Mouse (Mus musculus) heart, embryonic 13.5 days (tissue): ENCODE results near the gene Mapre1. TPM values are rescaled to one million over a fixed set of nuclear protein-coding genes. Genes with fewer than 3 reads are reported as not detected.
"Not testable (repeated sequence)": the region's sequence is repeated elsewhere in the genome, so short reads cannot be mapped to it uniquely, and the experiment has no call there.

Source experiments
- ATAC-seq: fragments of 200-750 bp; cut with Nextera tagmentation; 2 replicates; pipeline ENCODE4 v1.8.0; 2017; ENCODE audit warnings: moderate TSS enrichment; ENCODE audit not compliant: insufficient number of reproducible peaks, low FRiP score, low TSS enrichment; ENCODE audit errors: extremely low read depth
- H3K27ac ChIP-seq: fragments of 300-500 bp; sonication (generic); replicated peaks from 2 replicates; pipeline ENCODE4 v1.5.1; 2015; ENCODE audit warnings: moderate library complexity, mild to moderate bottlenecking, inconsistent platforms
- H3K27me3 ChIP-seq: fragments of 300-500 bp; sonication (generic); replicated peaks from 2 replicates; pipeline ENCODE4 v1.6.1; 2015; ENCODE audit warnings: mild to moderate bottlenecking, inconsistent platforms
- H3K36me3 ChIP-seq: fragments of 300-500 bp; sonication (generic); 2 replicates; pipeline ENCODE4 v1.6.1; 2015; ENCODE audit warnings: mild to moderate bottlenecking, inconsistent platforms
- H3K4me1 ChIP-seq: fragments of 300-500 bp; sonication (generic); 2 replicates; pipeline ENCODE4 v1.6.1; 2015; ENCODE audit warnings: inconsistent platforms
- H3K4me2 ChIP-seq: fragments of 300-500 bp; sonication (generic); 2 replicates; pipeline ENCODE4 v1.6.1; 2015; ENCODE audit warnings: inconsistent platforms, mild to moderate bottlenecking, moderate library complexity
- H3K4me3 ChIP-seq: fragments of 300-500 bp; sonication (generic); 2 replicates; pipeline ENCODE4 v1.5.1; 2015; ENCODE audit warnings: moderate library complexity, mild to moderate bottlenecking, inconsistent platforms
- H3K9ac ChIP-seq: fragments of 300-500 bp; sonication (generic); 2 replicates; pipeline ENCODE4 v1.6.1; 2015; ENCODE audit warnings: inconsistent platforms, mild to moderate bottlenecking, moderate library complexity
- H3K9me3 ChIP-seq: fragments of 300-500 bp; sonication (generic); 2 replicates; pipeline ENCODE4 v1.6.1; 2016; ENCODE audit warnings: inconsistent platforms
- WGBS: fragments of 180-500 bp; shearing (Covaris S2); methylation state at CpG from one replicate; pipeline ENCODE4 v1.1.7; 2015; ENCODE audit warnings: mixed read lengths; 5-methylcytosine and 5-hydroxymethylcytosine counted together
- polyA plus RNA-seq: library from polyadenylated mRNA; unstranded; fragments of >200 nt; fragmentation: Nextera tagmentation; extraction: Ambion mirVana; gene quantifications from 2 replicates; pipeline ENCODE4 v1.2.1, GENCODE M21; 2015

Mapre1 gene
- polyA plus RNA-seq, 1 experiment from 2014 or later = 232 TPM

GRCm38 (mm10) chr2:153779394-153779981 lies 38.4 kb downstream of the Mapre1 start, which contains the start of gene Efcab8:
Gene Efcab8, plus strand, starts transcription at chr2:153779931.
- no peaks in the 10 kb centered on the region for H3K9me3 ChIP-seq

GRCm38 (mm10) chr2:153781181-153781580 lies 40.1 kb downstream of the Mapre1 start:
- Histone ChIP-seq H3K9me3 (no peaks in the 10 kb centered on the region), H3K4me1 (peaks cover 24% of the 10 kb centered on the region), H3K4me3 (no peak overlapping the region), H3K9ac (no peak overlapping the region), H3K27ac (no peak overlapping the region), H3K36me3 (no peaks in the 10 kb centered on the region), H3K27me3 (no peaks in the 10 kb centered on the region), H3K4me2 (no peak overlapping the region)
- no peak for ATAC-seq
- 61% methylated on average over 4 of the region's 4 CpGs for WGBS

More at GRCm38 (mm10) chr2:153779394-153779981, 38.4 kb downstream of the Mapre1 start, which contains the start of gene Efcab8:
- ATAC-seq = no peak
- Histone ChIP-seq H3K4me3 (peak within 1 kb of the TSS; percentile 49), H3K27me3 (no peaks in the 10 kb centered on the region), H3K27ac (no peak within 1 kb of the TSS), H3K4me2 (peak within 1 kb of the TSS; percentile 73), H3K4me1 (peaks cover 16% of the 10 kb centered on the region), H3K9ac (peak within 1 kb of the TSS; percentile 74), H3K36me3 (peaks cover 6% of the 10 kb centered on the region; the same call in 1 of the 2 replicates)
- 25% methylated on average over 12 of the region's 12 CpGs for WGBS

- Histone ChIP-seq H3K27ac (no peak overlapping the region), H3K9ac (no peak overlapping the region), H3K27me3 (0 out of 2 replicates have a peak, but pooled peaks cover 3% of the 10 kb centered on the region), H3K4me3 (no peak overlapping the region), H3K36me3 (no peaks in the 10 kb centered on the region), H3K9me3 (no peaks in the 10 kb centered on the region), H3K4me1 (peaks cover 10% of the 10 kb centered on the region), H3K4me2 (no peak overlapping the region)
- 75% methylated on average over 2 of the region's 2 CpGs for WGBS
- no peak for ATAC-seq
Observed at GRCm38 (mm10) chr2:153784668-153785067, 43.6 kb downstream of the Mapre1 start.

GRCm38 (mm10) chr2:153793366-153793765 lies 52.3 kb downstream of the Mapre1 start:
- Histone ChIP-seq H3K27me3 (0 out of 2 replicates have a peak, but pooled peaks cover 3% of the 10 kb centered on the region), H3K27ac (no peak overlapping the region), H3K4me1 (no peaks in the 10 kb centered on the region), H3K9me3 (no peaks in the 10 kb centered on the region), H3K36me3 (no peaks in the 10 kb centered on the region), H3K4me2 (no peak overlapping the region), H3K4me3 (no peak overlapping the region), H3K9ac (no peak overlapping the region)
- ATAC-seq = no peak

- Histone ChIP-seq H3K9ac (no peak overlapping the region), H3K27ac (no peak overlapping the region), H3K27me3 (no peaks in the 10 kb centered on the region), H3K9me3 (no peaks in the 10 kb centered on the region), H3K4me3 (no peak overlapping the region), H3K4me1 (no peaks in the 10 kb centered on the region), H3K4me2 (no peak overlapping the region), H3K36me3 (no peaks in the 10 kb centered on the region)
- WGBS = 47% methylated on average over 5 of the region's 5 CpGs
- ATAC-seq = no peak
Observed at GRCm38 (mm10) chr2:153795090-153795489, 54.0 kb downstream of the Mapre1 start.

- not testable (repeated sequence) for H3K36me3 ChIP-seq, H3K27ac ChIP-seq, H3K9ac ChIP-seq, ATAC-seq, H3K9me3 ChIP-seq, H3K27me3 ChIP-seq, H3K4me3 ChIP-seq, H3K4me2 ChIP-seq
- peaks cover 38% of the 10 kb centered on the region for H3K4me1 ChIP-seq
Observed at GRCm38 (mm10) chr2:153807464-153807863, 66.4 kb downstream of the Mapre1 start.

GRCm38 (mm10) chr2:153808146-153808545 lies 67.1 kb downstream of the Mapre1 start:
- no peak overlapping the region for H3K4me3 ChIP-seq
- H3K9me3 ChIP-seq = no peaks in the 10 kb centered on the region
- H3K4me1 ChIP-seq = peaks cover 38% of the 10 kb centered on the region
- H3K4me2 ChIP-seq = no peak overlapping the region
- WGBS = 71% methylated on average over 8 of the region's 8 CpGs
- H3K36me3 ChIP-seq = no peaks in the 10 kb centered on the region
- no peak for ATAC-seq
- no peak overlapping the region for H3K27ac ChIP-seq
- no peak overlapping the region for H3K9ac ChIP-seq
- H3K27me3 ChIP-seq = no peaks in the 10 kb centered on the region

GRCm38 (mm10) chr2:153808841-153809240 lies 67.8 kb downstream of the Mapre1 start:
- Histone ChIP-seq H3K9me3 (no peaks in the 10 kb centered on the region), H3K4me2 (no peak overlapping the region), H3K9ac (no peak overlapping the region), H3K36me3 (no peaks in the 10 kb centered on the region), H3K27ac (no peak overlapping the region), H3K27me3 (no peaks in the 10 kb centered on the region), H3K4me3 (no peak overlapping the region), H3K4me1 (peaks cover 38% of the 10 kb centered on the region)
- no peak for ATAC-seq
- 53% methylated on average over 6 of the region's 6 CpGs for WGBS

- Histone ChIP-seq H3K27ac (no peak overlapping the region), H3K4me3 (no peak overlapping the region), H3K4me1 (peaks cover 38% of the 10 kb centered on the region), H3K9ac (no peak overlapping the region), H3K36me3 (no peaks in the 10 kb centered on the region), H3K9me3 (no peaks in the 10 kb centered on the region), H3K4me2 (no peak overlapping the region), H3K27me3 (0 out of 2 replicates have a peak, but pooled peaks cover 5% of the 10 kb centered on the region)
- WGBS = 35% methylated on average over 3 of the region's 3 CpGs
- no peak for ATAC-seq
Observed at GRCm38 (mm10) chr2:153809921-153810320, 68.8 kb downstream of the Mapre1 start.

GRCm38 (mm10) chr2:153822005-153822543 lies 81.0 kb downstream of the Mapre1 start:
- no peaks in the 10 kb centered on the region for H3K9me3 ChIP-seq
- ATAC-seq = no peak
- WGBS = 83% methylated on average over 2 of the region's 2 CpGs
- no peak overlapping the region for H3K9ac ChIP-seq
- H3K27me3 ChIP-seq = no peaks in the 10 kb centered on the region; the same call in 1 of the 2 replicates
- H3K4me2 ChIP-seq = no peak overlapping the region
- peaks cover 7% of the 10 kb centered on the region for H3K4me1 ChIP-seq
- H3K4me3 ChIP-seq = no peak overlapping the region
- H3K36me3 ChIP-seq = no peaks in the 10 kb centered on the region
- no peak overlapping the region for H3K27ac ChIP-seq
